Mouse (Mus musculus): Measurements from ENCODE around the gene Evl. TPM values are rescaled to one million over a fixed set of nuclear protein-coding genes. Genes with fewer than 3 reads are reported as not detected.
A peak's percentile ranks its signal among the peaks of the same experiment; 100 is the strongest.
"Not testable (repeated sequence)": the region's sequence is repeated elsewhere in the genome, so short reads cannot be mapped to it uniquely, and the experiment has no call there.

Gene Evl
- polyA plus RNA-seq (2015; fragmentation: Nextera tagmentation; extraction: Ambion mirVana), result 48.3 and 59.1 TPM in 2 replicates

DNA sequence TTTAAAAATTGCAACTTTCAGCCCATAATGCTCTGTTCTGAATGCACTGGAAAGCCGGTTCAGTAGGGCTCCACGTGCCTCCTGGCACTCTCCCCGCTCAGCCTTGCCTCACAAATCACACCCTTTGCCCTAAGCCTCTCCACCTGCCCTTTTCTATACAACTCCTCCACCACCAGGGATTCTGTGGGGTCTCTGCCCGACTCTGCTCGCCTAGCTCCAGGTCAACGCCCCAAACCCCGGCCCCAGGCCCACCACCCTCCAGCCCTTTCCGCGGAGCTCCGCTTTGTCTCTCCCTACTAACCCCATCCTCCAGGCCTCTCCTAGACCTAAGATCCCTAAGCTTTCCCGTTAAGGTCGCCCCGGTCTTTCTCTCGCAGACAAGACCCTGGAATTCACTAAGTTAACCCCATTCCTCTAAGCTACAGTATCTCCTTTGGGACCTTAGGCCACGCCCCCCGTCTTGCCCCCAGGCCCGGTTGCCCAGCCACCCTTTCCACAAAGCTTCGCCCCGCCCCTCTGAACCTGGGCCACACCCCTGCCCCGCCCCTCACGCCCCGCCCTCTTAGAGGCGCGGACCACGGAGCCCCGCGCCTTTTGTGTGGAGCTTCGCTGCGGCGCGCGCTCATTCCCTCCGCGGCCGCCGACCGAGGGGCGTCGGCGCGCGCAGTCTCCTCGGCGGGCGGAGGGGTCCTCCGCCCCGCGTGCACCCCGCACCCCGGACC is at the start of gene Evl:
Gene Evl (plus strand): TSS at position 601 of the 722 bp plus-strand sequence.
- Histone ChIP-seq H3K36me3 (no peaks in the 10 kb centered on the region), H3K27ac (peak within 1 kb of the TSS; percentile 88), H3K27me3 (replicated peaks) (no peaks in the 10 kb centered on the region), H3K9ac (peak within 1 kb of the TSS; percentile 97), H3K4me1 (peaks cover 23% of the 10 kb centered on the region), H3K9me3 (no peaks in the 10 kb centered on the region), H3K4me2 (peak within 1 kb of the TSS; percentile 70), H3K4me3 (replicated peaks) (peak within 1 kb of the TSS; percentile 97)
- peak; percentile 89 for ATAC-seq (ENCODE audit: insufficient read depth, low FRiP score, low read depth)
- 1% methylated on average over 39 of the region's 50 CpGs for WGBS

DNA sequence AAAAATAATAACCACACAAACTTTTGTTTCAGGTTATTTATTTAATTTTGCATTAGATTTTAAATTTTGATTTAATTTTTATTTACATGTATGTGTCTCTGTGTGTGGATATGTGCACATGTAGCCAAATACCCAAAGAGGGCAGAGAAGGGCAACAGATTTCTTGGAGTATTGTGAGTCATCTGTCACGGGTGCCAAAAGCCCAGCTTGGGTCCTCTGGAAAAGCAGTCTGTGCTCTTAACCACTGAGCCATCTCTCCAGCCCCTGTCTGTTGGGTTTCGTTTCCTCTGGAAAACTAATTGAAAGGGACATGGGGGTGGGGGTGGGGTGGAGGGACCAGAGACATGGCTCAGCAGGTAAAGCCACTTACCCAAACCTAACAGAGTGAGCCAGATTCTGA is 48.7 kb upstream of the Evl start:
- Histone ChIP-seq H3K36me3 (no peaks in the 10 kb centered on the region), H3K9me3 (no peaks in the 10 kb centered on the region), H3K9ac (no peak overlapping the region), H3K4me1 (no peaks in the 10 kb centered on the region), H3K27ac (no peak overlapping the region), H3K4me2 (no peak overlapping the region), H3K27me3 (replicated peaks) (no peaks in the 10 kb centered on the region), H3K4me3 (replicated peaks) (no peak overlapping the region)
- ATAC-seq (ENCODE audit: insufficient read depth, low FRiP score, low read depth), result no peak
- WGBS, result 82% methylated on average over 2 of the region's 2 CpGs

DNA sequence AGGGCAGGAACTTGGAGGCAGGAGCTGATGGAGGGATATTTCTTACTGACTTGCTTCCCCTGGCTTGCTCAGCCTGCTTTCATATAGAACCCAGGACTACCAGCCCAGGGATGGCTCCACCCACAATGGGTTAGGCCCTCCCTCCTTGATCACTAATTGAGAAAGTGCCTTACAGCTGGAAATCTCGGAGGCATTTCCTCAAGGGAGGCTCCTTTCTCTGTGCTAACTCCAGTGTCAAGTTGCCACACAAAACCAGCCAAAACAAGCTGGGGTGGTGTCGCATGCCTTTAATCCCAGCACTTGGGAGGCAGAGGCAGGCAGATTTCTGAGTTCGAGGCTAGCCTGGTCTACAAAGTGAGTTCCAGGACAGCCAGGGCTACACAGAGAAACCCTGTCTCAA is 47.5 kb upstream of the Evl start:
- not testable (repeated sequence) for H3K36me3 ChIP-seq; H3K4me2 ChIP-seq; H3K4me3 ChIP-seq (replicated peaks); H3K4me1 ChIP-seq; H3K27me3 ChIP-seq (replicated peaks); ATAC-seq (ENCODE audit: insufficient read depth, low FRiP score, low read depth); H3K9ac ChIP-seq; H3K27ac ChIP-seq; H3K9me3 ChIP-seq
- 84% methylated on average over 3 of the region's 3 CpGs for WGBS

DNA sequence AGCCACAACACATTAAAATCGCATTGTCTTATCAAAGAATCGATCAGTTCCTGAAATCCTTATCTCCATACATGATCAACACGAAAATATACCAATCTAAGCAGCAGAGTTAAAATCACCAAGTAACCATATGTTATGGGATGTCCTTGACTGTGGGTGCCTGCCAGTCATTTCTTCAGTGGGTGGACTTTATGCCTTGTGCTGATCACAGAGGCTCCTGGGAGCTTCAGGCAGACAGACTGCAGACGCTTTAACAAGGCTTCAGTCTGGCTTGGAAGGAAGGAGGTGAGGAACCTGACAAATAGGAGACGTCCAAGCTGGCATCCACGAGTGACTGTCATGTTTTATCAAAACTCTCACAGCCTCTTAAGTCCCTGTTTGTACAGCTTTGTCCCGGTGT is 43.9 kb upstream of the Evl start:
- 0 out of 2 replicates have a peak, but pooled peaks cover 5% of the 10 kb centered on the region for H3K36me3 ChIP-seq
- no peak overlapping the region for H3K9ac ChIP-seq
- no peaks in the 10 kb centered on the region for H3K4me1 ChIP-seq
- no peaks in the 10 kb centered on the region for H3K9me3 ChIP-seq
- H3K4me2 ChIP-seq, result no peak overlapping the region
- ATAC-seq (ENCODE audit: insufficient read depth, low FRiP score, low read depth), result no peak
- H3K4me3 ChIP-seq (replicated peaks), result no peak overlapping the region
- no peak overlapping the region for H3K27ac ChIP-seq
- H3K27me3 ChIP-seq (replicated peaks), result no peaks in the 10 kb centered on the region
- 55% methylated on average over 7 of the region's 7 CpGs for WGBS

DNA sequence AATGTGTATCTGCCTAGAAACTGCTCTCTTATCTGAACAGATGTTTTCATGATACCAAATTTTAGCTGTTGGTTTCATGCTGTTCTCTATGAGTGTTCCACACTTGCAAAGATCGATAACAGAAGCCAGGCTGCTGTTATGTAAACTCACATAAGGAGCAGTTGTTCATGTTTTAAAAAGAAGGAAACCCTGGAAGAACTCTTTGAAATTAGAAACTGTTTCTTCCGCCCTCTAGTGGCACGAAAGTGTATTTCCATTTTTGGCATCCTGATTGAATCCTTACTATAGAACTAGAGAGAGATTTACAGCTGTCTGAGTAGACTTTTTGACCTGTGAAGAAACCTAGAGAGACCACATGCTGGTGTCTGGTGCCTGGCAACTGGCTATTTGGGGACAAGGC is 43.5 kb upstream of the Evl start:
- H3K9me3 ChIP-seq, result no peaks in the 10 kb centered on the region
- H3K36me3 ChIP-seq, result 0 out of 2 replicates have a peak, but pooled peaks cover 5% of the 10 kb centered on the region
- H3K27ac ChIP-seq, result no peak overlapping the region
- 3% methylated on average over 3 of the region's 3 CpGs for WGBS
- H3K9ac ChIP-seq, result no peak overlapping the region
- no peak overlapping the region for H3K4me2 ChIP-seq
- no peaks in the 10 kb centered on the region for H3K27me3 ChIP-seq (replicated peaks)
- ATAC-seq (ENCODE audit: insufficient read depth, low FRiP score, low read depth), result no peak
- H3K4me3 ChIP-seq (replicated peaks), result no peak overlapping the region
- H3K4me1 ChIP-seq, result no peaks in the 10 kb centered on the region

DNA sequence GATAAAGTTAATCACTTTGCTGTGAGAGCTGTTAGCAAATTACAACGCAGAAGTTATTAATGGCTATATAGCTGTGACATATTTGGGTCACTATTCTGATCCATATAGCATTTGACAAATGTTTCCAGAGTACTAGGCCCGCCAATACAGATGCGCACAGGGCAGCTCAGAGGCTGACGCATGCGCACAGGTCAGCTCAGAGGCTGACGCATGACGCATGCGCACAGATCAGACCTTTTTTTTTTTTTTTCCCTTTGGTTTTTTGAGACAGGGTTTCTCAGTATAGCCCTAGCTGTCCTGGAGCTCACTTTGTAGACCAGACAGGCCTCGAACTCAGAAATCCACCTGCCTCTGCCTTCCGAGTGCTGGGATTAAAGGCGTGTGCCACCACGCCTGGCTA is 39.1 kb upstream of the Evl start:
- Histone ChIP-seq H3K36me3 (peaks cover 9% of the 10 kb centered on the region; the same call in 1 of the 2 replicates), H3K4me2 (no peak overlapping the region), H3K9me3 (no peaks in the 10 kb centered on the region), H3K4me1 (no peaks in the 10 kb centered on the region), H3K9ac (no peak overlapping the region), H3K4me3 (replicated peaks) (no peak overlapping the region), H3K27ac (no peak overlapping the region), H3K27me3 (replicated peaks) (no peaks in the 10 kb centered on the region)
- 91% methylated on average over 12 of the region's 12 CpGs for WGBS
- ATAC-seq (ENCODE audit: insufficient read depth, low FRiP score, low read depth), result no peak

DNA sequence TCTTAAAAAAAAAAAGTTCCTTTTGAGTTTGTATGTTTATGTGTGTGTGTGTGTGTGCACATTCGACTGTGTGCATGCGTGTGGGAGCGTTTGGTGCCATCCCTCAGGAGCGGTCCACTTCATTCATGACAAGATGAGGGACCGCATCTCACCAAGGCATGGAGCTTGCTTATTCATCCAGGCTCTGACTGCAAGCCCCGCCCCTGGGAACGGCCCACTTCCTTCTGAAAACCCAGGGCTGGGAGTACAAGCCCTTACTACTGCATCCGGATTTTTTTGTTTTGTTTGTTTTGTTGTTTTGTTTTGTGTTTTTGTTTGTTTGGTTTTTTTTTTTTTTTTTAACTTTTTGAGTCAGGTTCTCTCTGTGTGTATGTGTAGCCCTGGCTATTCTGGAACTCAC is 35.1 kb upstream of the Evl start:
- Histone ChIP-seq H3K36me3 (peaks cover 21% of the 10 kb centered on the region), H3K9me3 (no peaks in the 10 kb centered on the region), H3K4me1 (no peaks in the 10 kb centered on the region), H3K27me3 (replicated peaks) (no peaks in the 10 kb centered on the region), H3K9ac (no peak overlapping the region), H3K4me3 (replicated peaks) (no peak overlapping the region), H3K27ac (no peak overlapping the region), H3K4me2 (no peak overlapping the region)
- WGBS, result 59% methylated on average over 8 of the region's 8 CpGs
- no peak for ATAC-seq (ENCODE audit: insufficient read depth, low FRiP score, low read depth)

DNA sequence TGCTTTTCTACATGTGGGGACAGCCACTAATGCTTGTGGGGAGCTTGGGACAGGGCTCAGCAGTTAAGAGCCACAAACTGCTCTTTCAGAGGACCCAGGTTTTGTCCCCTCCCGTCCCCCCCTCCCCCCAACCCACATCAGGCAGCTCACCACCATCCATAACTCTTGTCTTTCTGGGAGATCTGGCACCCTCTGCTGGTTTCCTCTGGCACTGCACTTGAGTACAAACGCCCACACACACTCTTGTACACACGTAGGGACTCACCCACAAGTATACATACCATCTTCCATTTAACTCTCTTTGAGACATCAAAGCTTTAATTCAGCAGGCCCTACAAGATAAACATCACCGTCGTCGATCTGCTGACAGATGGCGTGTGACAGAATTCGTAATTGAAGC is 25.3 kb upstream of the Evl start:
- WGBS, result 46% methylated on average over 8 of the region's 8 CpGs
- H3K9ac ChIP-seq, result no peak overlapping the region
- H3K27ac ChIP-seq, result no peak overlapping the region
- no peaks in the 10 kb centered on the region for H3K27me3 ChIP-seq (replicated peaks)
- 0 out of 2 replicates have a peak, but pooled peaks cover 6% of the 10 kb centered on the region for H3K36me3 ChIP-seq
- no peak for ATAC-seq (ENCODE audit: insufficient read depth, low FRiP score, low read depth)
- no peaks in the 10 kb centered on the region for H3K4me1 ChIP-seq
- no peaks in the 10 kb centered on the region for H3K9me3 ChIP-seq
- no peak overlapping the region for H3K4me3 ChIP-seq (replicated peaks)
- no peak overlapping the region for H3K4me2 ChIP-seq

DNA sequence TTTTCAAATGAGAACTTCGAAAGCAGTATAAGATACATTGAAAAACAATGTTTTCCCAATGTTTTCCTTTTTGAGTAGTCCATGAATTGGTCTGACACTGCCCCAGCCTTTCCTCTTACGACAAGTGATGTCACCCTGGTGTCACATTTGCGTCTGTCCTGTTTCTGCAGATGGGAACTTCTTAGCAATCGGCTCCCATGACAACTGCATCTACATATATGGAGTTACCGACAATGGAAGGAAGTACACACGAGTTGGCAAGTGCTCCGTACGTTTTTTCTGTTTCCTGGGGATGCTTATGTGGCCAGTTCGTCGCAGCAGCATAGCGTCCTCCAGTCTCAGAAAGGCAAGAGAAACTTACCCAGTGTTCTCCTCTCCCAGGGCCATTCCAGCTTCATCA is 20.0 kb upstream of the Evl start:
- WGBS, result 87% methylated on average over 11 of the region's 11 CpGs
- Histone ChIP-seq H3K4me2 (no peak overlapping the region), H3K27ac (no peak overlapping the region), H3K4me3 (replicated peaks) (no peak overlapping the region), H3K36me3 (0 out of 2 replicates have a peak, but pooled peaks cover 5% of the 10 kb centered on the region), H3K4me1 (no peaks in the 10 kb centered on the region), H3K9ac (no peak overlapping the region), H3K27me3 (replicated peaks) (no peaks in the 10 kb centered on the region), H3K9me3 (no peaks in the 10 kb centered on the region)
- ATAC-seq (ENCODE audit: insufficient read depth, low FRiP score, low read depth), result no peak

DNA sequence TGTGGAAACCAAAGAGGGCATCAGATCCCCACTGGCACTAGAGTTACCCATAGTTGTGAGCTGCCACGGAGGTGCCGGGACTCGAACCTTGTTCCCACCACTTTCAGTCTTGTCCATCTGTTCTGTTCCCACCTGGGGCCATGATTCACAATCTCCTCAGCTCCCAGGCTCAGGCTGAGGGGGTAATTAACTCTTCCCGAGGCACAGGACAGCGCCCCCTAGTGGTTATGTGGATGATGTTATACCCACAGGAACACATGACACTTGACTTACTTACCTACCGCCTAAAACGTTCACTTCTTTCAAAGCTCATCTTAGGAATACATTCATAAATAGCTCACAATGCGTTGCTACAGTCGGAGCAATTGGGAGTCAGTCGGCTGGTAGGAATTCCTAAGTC is 18.1 kb upstream of the Evl start:
- no peaks in the 10 kb centered on the region for H3K36me3 ChIP-seq

DNA sequence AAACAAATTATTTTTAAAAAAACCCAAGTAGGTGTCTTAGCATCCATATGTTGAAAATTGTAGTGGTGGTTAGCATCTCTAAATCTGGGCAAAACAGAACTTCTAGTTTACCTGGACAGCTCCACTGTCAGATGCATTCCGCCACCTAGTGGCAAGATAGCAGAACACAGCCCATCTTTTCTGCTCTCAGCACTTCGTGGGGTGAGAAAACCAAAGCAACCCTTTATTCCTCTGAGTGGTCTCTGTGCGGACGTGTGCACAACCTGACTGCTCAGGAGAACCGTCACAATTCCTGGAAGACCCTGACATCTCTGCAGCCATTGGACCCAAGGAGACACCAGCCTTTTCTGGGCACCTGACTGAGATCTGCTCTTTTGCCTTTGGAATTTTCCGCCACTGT is 13.4 kb upstream of the Evl start:
- Histone ChIP-seq H3K4me2 (no peak overlapping the region), H3K4me3 (replicated peaks) (no peak overlapping the region), H3K27ac (no peak overlapping the region), H3K27me3 (replicated peaks) (no peaks in the 10 kb centered on the region), H3K9me3 (no peaks in the 10 kb centered on the region), H3K9ac (no peak overlapping the region), H3K36me3 (no peaks in the 10 kb centered on the region), H3K4me1 (no peaks in the 10 kb centered on the region)
- 30% methylated on average over 6 of the region's 6 CpGs for WGBS
- ATAC-seq (ENCODE audit: insufficient read depth, low FRiP score, low read depth), result 0 out of 2 replicates have a peak, but pooled peaks have one; percentile 30

More for the DNA sequence above, 18.1 kb upstream of the Evl start:
- Histone ChIP-seq H3K4me1 (no peaks in the 10 kb centered on the region), H3K27ac (no peak overlapping the region), H3K9ac (no peak overlapping the region), H3K4me2 (no peak overlapping the region), H3K4me3 (replicated peaks) (no peak overlapping the region), H3K27me3 (replicated peaks) (no peaks in the 10 kb centered on the region), H3K9me3 (no peaks in the 10 kb centered on the region)
- no peak for ATAC-seq (ENCODE audit: insufficient read depth, low FRiP score, low read depth)
- 70% methylated on average over 10 of the region's 10 CpGs for WGBS

DNA sequence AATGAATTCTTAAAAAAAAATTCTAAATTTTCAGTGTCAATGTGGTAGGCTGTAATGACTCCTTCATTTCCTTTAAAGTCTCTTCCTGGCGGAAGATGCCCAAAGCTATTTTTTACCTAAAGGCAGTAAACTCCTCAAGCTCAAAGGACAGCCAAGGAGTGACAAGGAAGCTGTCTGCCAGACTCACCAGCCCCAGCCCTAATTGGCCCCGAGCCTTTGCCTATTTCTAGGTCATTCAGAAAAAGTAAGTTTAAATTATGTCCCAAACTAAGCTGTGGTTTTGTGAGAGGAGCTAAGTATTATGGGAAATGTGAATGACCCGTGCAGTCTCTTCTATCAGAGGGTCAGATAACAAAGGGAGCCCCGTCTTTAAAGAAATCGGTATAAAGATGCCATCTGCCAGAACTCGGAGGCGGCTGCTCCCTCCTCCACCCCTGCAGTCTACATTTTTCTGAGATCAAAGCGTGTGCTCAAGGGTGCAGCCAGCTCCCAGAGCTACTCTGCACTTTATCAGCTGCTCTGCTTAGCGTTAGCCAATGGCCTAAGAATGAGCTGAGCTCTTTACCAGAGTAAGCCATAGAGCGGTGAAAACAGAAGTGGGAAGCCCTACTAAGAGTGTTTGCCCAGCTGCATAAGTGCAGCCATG is 7.9 kb upstream of the Evl start:
- Histone ChIP-seq H3K27me3 (replicated peaks) (no peaks in the 10 kb centered on the region), H3K27ac (no peak overlapping the region), H3K9me3 (no peaks in the 10 kb centered on the region; the same call in 1 of the 2 replicates), H3K4me2 (no peak overlapping the region), H3K4me3 (replicated peaks) (no peak overlapping the region), H3K36me3 (no peaks in the 10 kb centered on the region), H3K4me1 (peaks cover 5% of the 10 kb centered on the region; the same call in 1 of the 2 replicates), H3K9ac (no peak overlapping the region)
- 11% methylated on average over 10 of the region's 10 CpGs for WGBS
- peak; percentile 64 for ATAC-seq (ENCODE audit: insufficient read depth, low FRiP score, low read depth)
